Mouse (Mus musculus): ENCODE data around the gene Clstn1.
"Not testable (repeated sequence)": the region's sequence is repeated elsewhere in the genome, so short reads cannot be mapped to it uniquely, and the experiment has no call there.

Gene Clstn1

GRCm38 (mm10) chr4:149600130-149600529, 13.9 kb downstream of the Clstn1 start:
- no peak for DNase-seq (ENCODE audit: low spot score)

- DNase-seq (ENCODE audit: low spot score): no peak
Measured at GRCm38 (mm10) chr4:149601484-149601883, 15.2 kb downstream of the Clstn1 start.

- DNase-seq (ENCODE audit: low spot score): no peak
Measured at GRCm38 (mm10) chr4:149602236-149602635, 16.0 kb downstream of the Clstn1 start.

GRCm38 (mm10) chr4:149603860-149604259, 17.6 kb downstream of the Clstn1 start:
- DNase-seq (ENCODE audit: low spot score): no peak

GRCm38 (mm10) chr4:149604518-149604917, 18.2 kb downstream of the Clstn1 start:
- no peak for DNase-seq (ENCODE audit: low spot score)

- DNase-seq (ENCODE audit: low spot score): no peak
Measured at GRCm38 (mm10) chr4:149606056-149606455, 19.8 kb downstream of the Clstn1 start.

GRCm38 (mm10) chr4:149606766-149607358, 20.6 kb downstream of the Clstn1 start:
- DNase-seq (ENCODE audit: low spot score): no peak

GRCm38 (mm10) chr4:149607591-149608308, 21.5 kb downstream of the Clstn1 start:
- no peak for DNase-seq (ENCODE audit: low spot score)

GRCm38 (mm10) chr4:149608309-149608638, 22.0 kb downstream of the Clstn1 start:
- no peak for DNase-seq (ENCODE audit: low spot score)

GRCm38 (mm10) chr4:149609256-149610025, 23.2 kb downstream of the Clstn1 start:
- DNase-seq (ENCODE audit: low spot score): no peak

- peak; percentile 55 for DNase-seq (ENCODE audit: low spot score)
Measured at GRCm38 (mm10) chr4:149611376-149612044, 25.2 kb downstream of the Clstn1 start.

GRCm38 (mm10) chr4:149613497-149613896, 27.2 kb downstream of the Clstn1 start:
- DNase-seq (ENCODE audit: low spot score): not testable (repeated sequence)

- DNase-seq (ENCODE audit: low spot score): no peak
Measured at GRCm38 (mm10) chr4:149614869-149615268, 28.6 kb downstream of the Clstn1 start.

- DNase-seq (ENCODE audit: low spot score): not testable (repeated sequence)
Measured at GRCm38 (mm10) chr4:149616999-149617398, 30.7 kb downstream of the Clstn1 start.

GRCm38 (mm10) chr4:149619988-149620387, 33.7 kb downstream of the Clstn1 start:
- no peak for DNase-seq (ENCODE audit: low spot score)

GRCm38 (mm10) chr4:149621286-149621685, 35.0 kb downstream of the Clstn1 start:
- no peak for DNase-seq (ENCODE audit: low spot score)

- DNase-seq (ENCODE audit: low spot score): no peak
Measured at GRCm38 (mm10) chr4:149623711-149624110, 37.4 kb downstream of the Clstn1 start.

- DNase-seq (ENCODE audit: low spot score): no peak
Measured at GRCm38 (mm10) chr4:149626809-149627208, 40.5 kb downstream of the Clstn1 start.

- DNase-seq (ENCODE audit: low spot score): peak; percentile 68
Measured at GRCm38 (mm10) chr4:149628372-149628771, 42.1 kb downstream of the Clstn1 start.

- DNase-seq (ENCODE audit: low spot score): no peak
Measured at GRCm38 (mm10) chr4:149628810-149629209, 42.5 kb downstream of the Clstn1 start.

- DNase-seq (ENCODE audit: low spot score): no peak
Measured at GRCm38 (mm10) chr4:149632670-149633307, 46.5 kb downstream of the Clstn1 start.

- DNase-seq (ENCODE audit: low spot score): no peak
Measured at GRCm38 (mm10) chr4:149634157-149634556, 47.9 kb downstream of the Clstn1 start.
